Mouse (Mus musculus) hindbrain, embryonic 12.5 days (tissue): ENCODE measurements around the gene Kif6. TPM values are rescaled to one million over a fixed set of nuclear protein-coding genes. Genes with fewer than 3 reads are reported as not detected.

Source experiments
- ATAC-seq: fragments of 200-750 bp; cut with Nextera tagmentation; 2 replicates; pipeline ENCODE4 v1.8.0; 2017; ENCODE audit warnings: moderate TSS enrichment; ENCODE audit not compliant: low FRiP score
- H3K27ac ChIP-seq: fragments of 300-500 bp; sonication (generic); 2 replicates; pipeline ENCODE4 v1.5.1; 2016; ENCODE audit warnings: mild to moderate bottlenecking
- H3K27me3 ChIP-seq: fragments of 300-500 bp; sonication (generic); 2 replicates; pipeline ENCODE4 v1.6.1; 2016; ENCODE audit warnings: mild to moderate bottlenecking
- H3K36me3 ChIP-seq: fragments of 300-500 bp; sonication (generic); 2 replicates; pipeline ENCODE4 v1.6.1; 2016; ENCODE audit warnings: mild to moderate bottlenecking
- H3K4me1 ChIP-seq: fragments of 300-500 bp; sonication (generic); 2 replicates; pipeline ENCODE4 v1.6.1; 2016
- H3K4me2 ChIP-seq: fragments of 300-500 bp; sonication (generic); replicated peaks from 2 replicates; pipeline ENCODE4 v1.6.1; 2016; ENCODE audit warnings: mild to moderate bottlenecking
- H3K4me3 ChIP-seq: fragments of 300-500 bp; sonication (generic); 2 replicates; pipeline ENCODE4 v1.5.1; 2016; ENCODE audit warnings: mild to moderate bottlenecking
- H3K9ac ChIP-seq: fragments of 300-500 bp; sonication (generic); 2 replicates; pipeline ENCODE4 v1.6.1; 2016; ENCODE audit warnings: mild to moderate bottlenecking, moderate library complexity
- H3K9me3 ChIP-seq: fragments of 300-500 bp; sonication (generic); replicated peaks from 2 replicates; pipeline ENCODE4 v1.6.1; 2016; ENCODE audit warnings: mild to moderate bottlenecking
- WGBS: fragments of 180-500 bp; shearing (Covaris S2); methylation state at CpG from one replicate; pipeline ENCODE4 v1.1.7; 2016; 5-methylcytosine and 5-hydroxymethylcytosine counted together
- polyA plus RNA-seq: library from polyadenylated mRNA; unstranded; fragments of >200 nt; fragmentation: Nextera tagmentation; extraction: Ambion mirVana; gene quantifications from 2 replicates; pipeline ENCODE4 v1.2.1, GENCODE M21; 2016

Gene Kif6
- polyA plus RNA-seq, 1 experiment from 2014 or later = 3.2 TPM

DNA sequence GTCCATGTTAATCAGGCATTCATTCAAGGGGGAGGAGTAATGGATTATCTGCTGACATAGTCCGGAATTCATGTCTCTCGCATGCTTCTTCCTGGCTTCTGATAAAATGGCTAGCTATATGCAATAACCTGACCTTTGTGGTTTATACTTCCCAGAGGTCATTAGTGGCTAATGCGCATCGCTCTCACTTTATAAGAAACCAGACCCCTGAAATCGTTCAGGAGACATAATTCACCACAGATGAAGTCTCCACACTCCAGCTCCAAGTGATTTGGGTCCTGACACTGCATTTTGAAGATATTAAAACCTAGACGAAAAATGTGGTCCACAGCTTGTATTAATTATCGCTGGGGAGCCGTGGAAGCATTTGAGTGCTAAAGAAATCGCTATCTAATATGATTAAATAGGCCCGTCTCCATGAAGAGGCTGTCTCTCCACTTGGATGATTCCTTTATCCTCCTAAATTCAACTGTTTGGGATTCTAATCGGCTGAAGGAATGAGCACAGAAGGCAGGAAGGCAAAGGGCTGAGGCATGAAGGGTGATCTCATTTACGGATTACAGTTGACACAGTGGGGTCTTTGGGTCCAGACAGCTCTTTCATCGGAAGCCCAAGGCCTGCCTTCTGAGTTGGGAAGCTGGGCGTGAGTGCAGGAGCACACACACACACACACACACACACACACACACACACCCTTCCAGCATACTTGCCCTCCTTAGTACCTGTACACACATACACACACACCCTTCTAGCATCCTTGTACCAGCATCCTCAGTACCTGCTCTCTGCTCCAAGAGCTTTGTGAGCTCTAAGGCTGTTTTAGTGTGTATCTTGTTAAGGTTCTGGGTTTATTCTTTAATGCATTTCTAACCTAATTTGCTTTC is 128.9 kb downstream of the Kif6 start:
- Histone ChIP-seq H3K4me2 (no peak overlapping the region), H3K4me3 (no peak overlapping the region), H3K27ac (peak overlapping the region; percentile 6; the same call in 1 of the 2 replicates), H3K27me3 (no peaks in the 10 kb centered on the region), H3K36me3 (no peaks in the 10 kb centered on the region), H3K4me1 (no peaks in the 10 kb centered on the region), H3K9me3 (no peaks in the 10 kb centered on the region), H3K9ac (no peak overlapping the region)
- no peak for ATAC-seq
- 58% methylated on average over 14 of the region's 14 CpGs for WGBS

GRCm38 (mm10) chr17:49750889-49751324 is 136.0 kb downstream of the Kif6 start:
- ATAC-seq = no peak
- no peak overlapping the region for H3K4me3 ChIP-seq
- no peaks in the 10 kb centered on the region for H3K4me1 ChIP-seq
- H3K27me3 ChIP-seq = no peaks in the 10 kb centered on the region
- H3K27ac ChIP-seq = no peak overlapping the region
- 73% methylated on average over 6 of the region's 6 CpGs for WGBS
- no peak overlapping the region for H3K4me2 ChIP-seq
- H3K36me3 ChIP-seq = no peaks in the 10 kb centered on the region
- no peaks in the 10 kb centered on the region for H3K9me3 ChIP-seq
- no peak overlapping the region for H3K9ac ChIP-seq

DNA sequence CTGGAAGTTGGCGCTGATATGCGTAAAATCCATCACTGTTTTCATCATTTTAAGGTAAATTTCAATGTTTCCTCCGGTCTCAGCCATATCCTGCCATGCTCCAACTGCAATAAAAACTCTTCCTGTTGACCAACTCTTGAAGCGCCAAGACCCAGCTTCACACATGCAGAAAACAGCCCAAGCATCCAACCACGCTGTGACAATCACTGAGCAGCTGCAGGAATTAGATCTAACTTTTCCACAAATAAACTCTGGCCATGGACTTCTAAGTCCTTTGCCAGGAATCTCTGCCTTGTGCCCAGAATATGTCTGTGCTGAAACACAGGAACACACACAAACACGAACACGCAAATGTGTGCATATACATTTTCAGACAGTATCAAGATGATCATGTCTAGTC is 138.9 kb downstream of the Kif6 start:
- peaks cover 3% of the 10 kb centered on the region; the same call in 1 of the 2 replicates for H3K27me3 ChIP-seq
- WGBS = 95% methylated on average over 7 of the region's 7 CpGs
- H3K9ac ChIP-seq = no peak overlapping the region
- H3K4me1 ChIP-seq = no peaks in the 10 kb centered on the region
- no peak for ATAC-seq
- no peaks in the 10 kb centered on the region for H3K9me3 ChIP-seq
- H3K4me3 ChIP-seq = no peak overlapping the region
- H3K4me2 ChIP-seq = no peak overlapping the region
- H3K36me3 ChIP-seq = no peaks in the 10 kb centered on the region
- no peak overlapping the region for H3K27ac ChIP-seq

- no peaks in the 10 kb centered on the region for H3K36me3 ChIP-seq
- H3K9ac ChIP-seq = no peak overlapping the region
- no peaks in the 10 kb centered on the region for H3K4me1 ChIP-seq
- 92% methylated on average over 19 of the region's 19 CpGs for whole genome bisulfite sequencing
- no peak for ATAC-seq
- H3K27ac ChIP-seq = no peak overlapping the region
- H3K4me3 ChIP-seq = no peak overlapping the region
- H3K4me2 ChIP-seq = no peak overlapping the region
- peaks cover 3% of the 10 kb centered on the region; the same call in 1 of the 2 replicates for H3K27me3 ChIP-seq
- no peaks in the 10 kb centered on the region for H3K9me3 ChIP-seq
These were observed 141.9 kb downstream of the Kif6 start for GRCm38 (mm10) chr17:49756862-49757261.

GRCm38 (mm10) chr17:49759047-49759446 is 144.1 kb downstream of the Kif6 start:
- no peak overlapping the region for H3K4me2 ChIP-seq
- no peak overlapping the region for H3K4me3 ChIP-seq
- no peaks in the 10 kb centered on the region for H3K4me1 ChIP-seq
- WGBS = 78% methylated on average over 4 of the region's 4 CpGs
- H3K36me3 ChIP-seq = no peaks in the 10 kb centered on the region
- H3K9me3 ChIP-seq = no peaks in the 10 kb centered on the region
- ATAC-seq = no peak
- H3K27ac ChIP-seq = no peak overlapping the region
- peaks cover 3% of the 10 kb centered on the region; the same call in 1 of the 2 replicates for H3K27me3 ChIP-seq
- H3K9ac ChIP-seq = no peak overlapping the region

- no peak for ATAC-seq
- Histone ChIP-seq H3K27ac (no peak overlapping the region), H3K4me3 (no peak overlapping the region), H3K27me3 (peaks cover 3% of the 10 kb centered on the region; the same call in 1 of the 2 replicates), H3K4me1 (no peaks in the 10 kb centered on the region), H3K9me3 (no peaks in the 10 kb centered on the region), H3K36me3 (no peaks in the 10 kb centered on the region), H3K4me2 (no peak overlapping the region), H3K9ac (no peak overlapping the region)
- 74% methylated on average over 11 of the region's 11 CpGs for whole genome bisulfite sequencing
These were observed 146.3 kb downstream of the Kif6 start for GRCm38 (mm10) chr17:49761260-49761659.

- no peaks in the 10 kb centered on the region for H3K36me3 ChIP-seq
- no peak overlapping the region for H3K27ac ChIP-seq
- H3K9me3 ChIP-seq = no peaks in the 10 kb centered on the region
- no peak for ATAC-seq
- H3K9ac ChIP-seq = no peak overlapping the region
- no peak overlapping the region for H3K4me3 ChIP-seq
- peaks cover 3% of the 10 kb centered on the region; the same call in 1 of the 2 replicates for H3K27me3 ChIP-seq
- WGBS = 84% methylated on average over 8 of the region's 8 CpGs
- no peaks in the 10 kb centered on the region for H3K4me1 ChIP-seq
- no peak overlapping the region for H3K4me2 ChIP-seq
These were observed 146.9 kb downstream of the Kif6 start for GRCm38 (mm10) chr17:49761838-49762237.

GRCm38 (mm10) chr17:49764963-49765362 is 150.0 kb downstream of the Kif6 start:
- no peak overlapping the region for H3K27ac ChIP-seq
- ATAC-seq = no peak
- H3K9me3 ChIP-seq = no peaks in the 10 kb centered on the region
- H3K4me2 ChIP-seq = no peak overlapping the region
- H3K27me3 ChIP-seq = no peaks in the 10 kb centered on the region
- no peaks in the 10 kb centered on the region for H3K36me3 ChIP-seq
- H3K4me3 ChIP-seq = no peak overlapping the region
- 0 out of 2 replicates have a peak, but pooled peaks cover 4% of the 10 kb centered on the region for H3K4me1 ChIP-seq
- WGBS = 72% methylated on average over 6 of the region's 6 CpGs
- H3K9ac ChIP-seq = no peak overlapping the region

DNA sequence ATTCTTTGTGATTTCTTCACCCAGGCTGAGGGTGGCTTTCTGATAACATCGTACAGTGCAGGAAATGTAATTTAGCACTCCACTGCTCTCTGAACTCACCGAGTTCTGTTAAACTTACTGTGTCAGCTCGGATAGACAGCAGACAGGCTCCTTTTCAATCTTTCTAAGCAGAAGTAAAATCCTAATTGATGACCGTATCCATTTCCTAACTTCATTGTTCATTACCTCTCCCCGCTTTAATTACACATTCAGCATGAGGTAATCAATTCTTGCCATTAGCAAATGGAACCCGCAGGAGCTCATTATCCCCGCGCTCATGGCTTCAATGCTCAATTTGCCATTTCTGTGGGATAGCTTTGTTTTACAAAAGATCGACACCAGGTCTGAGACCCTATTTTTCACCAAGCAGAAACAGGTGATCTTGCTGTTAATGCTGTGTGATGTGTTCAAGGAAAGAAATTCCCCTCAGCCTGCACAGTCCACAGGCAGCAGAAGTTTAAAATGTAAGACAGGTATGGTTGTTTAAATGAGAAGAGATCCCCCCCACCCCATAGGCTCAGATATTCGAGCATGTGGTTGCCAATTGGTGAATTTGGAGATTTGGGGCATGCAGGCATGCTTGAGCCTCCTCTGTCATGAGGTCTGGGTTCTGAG is 152.9 kb downstream of the Kif6 start:
- Histone ChIP-seq H3K4me1 (0 out of 2 replicates have a peak, but pooled peaks cover 4% of the 10 kb centered on the region), H3K27me3 (no peaks in the 10 kb centered on the region), H3K9ac (no peak overlapping the region), H3K4me2 (no peak overlapping the region), H3K36me3 (no peaks in the 10 kb centered on the region), H3K4me3 (no peak overlapping the region), H3K9me3 (no peaks in the 10 kb centered on the region), H3K27ac (no peak overlapping the region)
- WGBS = 27% methylated on average over 10 of the region's 10 CpGs
- peak; percentile 38; the same call in 1 of the 2 replicates for ATAC-seq

DNA sequence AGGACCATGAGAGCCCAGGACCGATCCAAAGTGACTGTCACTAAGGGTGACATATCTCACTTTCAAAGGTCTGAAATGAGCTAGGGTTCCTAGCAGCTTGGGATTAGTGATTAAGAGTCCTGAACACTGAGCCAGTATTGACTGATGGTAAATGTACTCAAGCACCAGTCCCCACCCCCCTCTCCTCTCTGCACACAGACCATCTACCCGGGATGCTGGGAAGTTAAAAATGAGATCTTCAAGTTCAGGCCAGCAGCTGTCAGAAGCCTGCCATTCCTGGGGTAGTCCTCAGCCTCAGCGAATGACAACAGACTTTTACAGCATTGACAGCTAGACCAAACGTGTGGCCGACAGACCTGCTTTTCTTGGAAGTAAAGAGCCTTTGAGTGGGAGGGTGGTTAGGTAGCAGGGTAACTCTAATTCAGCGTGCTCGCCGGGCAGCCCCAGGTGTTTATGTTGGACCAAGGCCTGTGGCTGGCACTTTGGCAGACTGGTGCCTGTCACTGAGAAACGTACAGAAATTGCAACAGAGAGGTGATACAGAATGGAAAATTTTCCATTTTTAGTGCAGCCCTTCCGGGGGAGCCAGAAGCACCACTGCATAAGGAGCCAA is 156.9 kb downstream of the Kif6 start:
- Histone ChIP-seq H3K4me1 (0 out of 2 replicates have a peak, but pooled peaks cover 4% of the 10 kb centered on the region), H3K4me3 (no peak overlapping the region), H3K4me2 (no peak overlapping the region), H3K36me3 (no peaks in the 10 kb centered on the region), H3K9ac (no peak overlapping the region), H3K27me3 (no peaks in the 10 kb centered on the region), H3K9me3 (no peaks in the 10 kb centered on the region), H3K27ac (no peak overlapping the region)
- no peak for ATAC-seq
- WGBS = 68% methylated on average over 10 of the region's 10 CpGs

- H3K9me3 ChIP-seq = no peaks in the 10 kb centered on the region
- H3K36me3 ChIP-seq = no peaks in the 10 kb centered on the region
- 74% methylated on average over 13 of the region's 13 CpGs for WGBS
These were observed 162.3 kb downstream of the Kif6 start for GRCm38 (mm10) chr17:49777115-49777839.

GRCm38 (mm10) chr17:49779066-49779465 is 164.1 kb downstream of the Kif6 start:
- Histone ChIP-seq H3K27ac (no peak overlapping the region), H3K36me3 (no peaks in the 10 kb centered on the region), H3K4me1 (no peaks in the 10 kb centered on the region), H3K9ac (no peak overlapping the region), H3K27me3 (no peaks in the 10 kb centered on the region), H3K4me3 (no peak overlapping the region), H3K4me2 (no peak overlapping the region), H3K9me3 (no peaks in the 10 kb centered on the region)
- no peak for ATAC-seq
- 89% methylated on average over 4 of the region's 4 CpGs for WGBS

More at GRCm38 (mm10) chr17:49777115-49777839, 162.3 kb downstream of the Kif6 start:
- Histone ChIP-seq H3K9ac (no peak overlapping the region), H3K27me3 (no peaks in the 10 kb centered on the region), H3K4me3 (no peak overlapping the region), H3K4me2 (no peak overlapping the region), H3K27ac (no peak overlapping the region), H3K4me1 (no peaks in the 10 kb centered on the region)
- ATAC-seq = no peak
